Mouse (Mus musculus): ENCODE results near the gene Rpl12. TPM values are rescaled to one million over a fixed set of nuclear protein-coding genes. Genes with fewer than 3 reads are reported as not detected.
"Not testable (repeated sequence)": the region's sequence is repeated elsewhere in the genome, so short reads cannot be mapped to it uniquely, and the experiment has no call there.

Rpl12 gene
- polyA plus RNA-seq, 1 experiment from 2014 or later: 105 TPM

- no peaks in the 10 kb centered on the region for H3K27me3 ChIP-seq (replicated peaks; ENCODE audit: control insufficient read depth, insufficient read depth, low read length)
Observed at GRCm38 (mm10) chr2:32989376-32989775, 28.0 kb downstream of the Rpl12 start.

GRCm38 (mm10) chr2:32990167-32990832 lies 28.9 kb downstream of the Rpl12 start:
- Histone ChIP-seq H3K4me1 (replicated peaks; ENCODE audit: control insufficient read depth, insufficient read depth, low read length) (no peaks in the 10 kb centered on the region), H3K9ac (replicated peaks; ENCODE audit: low read depth, low read length) (no peak overlapping the region), H3K4me2 (ENCODE audit: low read length) (no peak overlapping the region), H3K27ac (ENCODE audit: low read length) (no peak overlapping the region), H3K27me3 (replicated peaks; ENCODE audit: control insufficient read depth, insufficient read depth, low read length) (no peaks in the 10 kb centered on the region), H3K36me3 (ENCODE audit: control insufficient read depth, insufficient read depth) (no peaks in the 10 kb centered on the region), H3K4me3 (replicated peaks; ENCODE audit: low read length) (no peak overlapping the region), H3K9me3 (ENCODE audit: control insufficient read depth, low read length) (no peaks in the 10 kb centered on the region)
- WGBS: 67% methylated on average over 13 of the region's 13 CpGs
- ATAC-seq: no peak

More at GRCm38 (mm10) chr2:32989376-32989775, 28.0 kb downstream of the Rpl12 start:
- H3K4me1 ChIP-seq (replicated peaks; ENCODE audit: control insufficient read depth, insufficient read depth, low read length): no peaks in the 10 kb centered on the region
- no peaks in the 10 kb centered on the region for H3K9me3 ChIP-seq (ENCODE audit: control insufficient read depth, low read length)
- no peak for ATAC-seq
- H3K9ac ChIP-seq (replicated peaks; ENCODE audit: low read depth, low read length): no peak overlapping the region
- no peaks in the 10 kb centered on the region for H3K36me3 ChIP-seq (ENCODE audit: control insufficient read depth, insufficient read depth)
- no peak overlapping the region for H3K4me2 ChIP-seq (ENCODE audit: low read length)
- no peak overlapping the region for H3K4me3 ChIP-seq (replicated peaks; ENCODE audit: low read length)
- no peak overlapping the region for H3K27ac ChIP-seq (ENCODE audit: low read length)
- WGBS: 69% methylated on average over 3 of the region's 3 CpGs

GRCm38 (mm10) chr2:32992130-32992529 lies 30.8 kb downstream of the Rpl12 start:
- H3K27ac ChIP-seq (ENCODE audit: low read length): no peak overlapping the region
- 76% methylated on average over 6 of the region's 6 CpGs for WGBS

GRCm38 (mm10) chr2:32997081-32997480 lies 35.7 kb downstream of the Rpl12 start:
- WGBS: 49% methylated on average over 6 of the region's 6 CpGs
- ATAC-seq: no peak

More at GRCm38 (mm10) chr2:32992130-32992529, 30.8 kb downstream of the Rpl12 start:
- H3K36me3 ChIP-seq (ENCODE audit: control insufficient read depth, insufficient read depth): no peaks in the 10 kb centered on the region
- ATAC-seq: no peak
- H3K9me3 ChIP-seq (ENCODE audit: control insufficient read depth, low read length): no peaks in the 10 kb centered on the region
- H3K27me3 ChIP-seq (replicated peaks; ENCODE audit: control insufficient read depth, insufficient read depth, low read length): no peaks in the 10 kb centered on the region
- H3K9ac ChIP-seq (replicated peaks; ENCODE audit: low read depth, low read length): no peak overlapping the region
- no peak overlapping the region for H3K4me2 ChIP-seq (ENCODE audit: low read length)
- H3K4me1 ChIP-seq (replicated peaks; ENCODE audit: control insufficient read depth, insufficient read depth, low read length): no peaks in the 10 kb centered on the region
- no peak overlapping the region for H3K4me3 ChIP-seq (replicated peaks; ENCODE audit: low read length)

GRCm38 (mm10) chr2:32997792-32998191 lies 36.4 kb downstream of the Rpl12 start:
- Histone ChIP-seq H3K4me3 (replicated peaks; ENCODE audit: low read length) (no peak overlapping the region), H3K9ac (replicated peaks; ENCODE audit: low read depth, low read length) (no peak overlapping the region)

More at GRCm38 (mm10) chr2:32997081-32997480, 35.7 kb downstream of the Rpl12 start:
- Histone ChIP-seq H3K27ac (ENCODE audit: low read length) (no peak overlapping the region), H3K9me3 (ENCODE audit: control insufficient read depth, low read length) (no peaks in the 10 kb centered on the region), H3K4me1 (replicated peaks; ENCODE audit: control insufficient read depth, insufficient read depth, low read length) (0 out of 2 replicates have a peak, but pooled peaks cover 3% of the 10 kb centered on the region), H3K4me2 (ENCODE audit: low read length) (no peak overlapping the region), H3K36me3 (ENCODE audit: control insufficient read depth, insufficient read depth) (no peaks in the 10 kb centered on the region), H3K27me3 (replicated peaks; ENCODE audit: control insufficient read depth, insufficient read depth, low read length) (no peaks in the 10 kb centered on the region), H3K9ac (replicated peaks; ENCODE audit: low read depth, low read length) (no peak overlapping the region), H3K4me3 (replicated peaks; ENCODE audit: low read length) (no peak overlapping the region)

GRCm38 (mm10) chr2:32999752-33000151 lies 38.4 kb downstream of the Rpl12 start:
- no peaks in the 10 kb centered on the region for H3K36me3 ChIP-seq (ENCODE audit: control insufficient read depth, insufficient read depth)
- no peak overlapping the region for H3K9ac ChIP-seq (replicated peaks; ENCODE audit: low read depth, low read length)
- no peaks in the 10 kb centered on the region for H3K27me3 ChIP-seq (replicated peaks; ENCODE audit: control insufficient read depth, insufficient read depth, low read length)
- no peak overlapping the region for H3K4me3 ChIP-seq (replicated peaks; ENCODE audit: low read length)
- H3K27ac ChIP-seq (ENCODE audit: low read length): no peak overlapping the region
- no peaks in the 10 kb centered on the region for H3K9me3 ChIP-seq (ENCODE audit: control insufficient read depth, low read length)
- no peak overlapping the region for H3K4me2 ChIP-seq (ENCODE audit: low read length)
- no peak for ATAC-seq
- 94% methylated on average over 2 of the region's 2 CpGs for WGBS
- 0 out of 2 replicates have a peak, but pooled peaks cover 3% of the 10 kb centered on the region for H3K4me1 ChIP-seq (replicated peaks; ENCODE audit: control insufficient read depth, insufficient read depth, low read length)

More at GRCm38 (mm10) chr2:32997792-32998191, 36.4 kb downstream of the Rpl12 start:
- Histone ChIP-seq H3K27me3 (replicated peaks; ENCODE audit: control insufficient read depth, insufficient read depth, low read length) (no peaks in the 10 kb centered on the region), H3K36me3 (ENCODE audit: control insufficient read depth, insufficient read depth) (no peaks in the 10 kb centered on the region), H3K9me3 (ENCODE audit: control insufficient read depth, low read length) (no peaks in the 10 kb centered on the region), H3K4me2 (ENCODE audit: low read length) (no peak overlapping the region), H3K4me1 (replicated peaks; ENCODE audit: control insufficient read depth, insufficient read depth, low read length) (0 out of 2 replicates have a peak, but pooled peaks cover 3% of the 10 kb centered on the region), H3K27ac (ENCODE audit: low read length) (no peak overlapping the region)
- ATAC-seq: no peak
- WGBS: 85% methylated on average over 4 of the region's 4 CpGs

- no peaks in the 10 kb centered on the region for H3K27me3 ChIP-seq (replicated peaks; ENCODE audit: control insufficient read depth, insufficient read depth, low read length)
- WGBS: 87% methylated on average over 7 of the region's 7 CpGs
- H3K9ac ChIP-seq (replicated peaks; ENCODE audit: low read depth, low read length): no peak overlapping the region
- no peak for ATAC-seq
- 0 out of 2 replicates have a peak, but pooled peaks cover 3% of the 10 kb centered on the region for H3K4me1 ChIP-seq (replicated peaks; ENCODE audit: control insufficient read depth, insufficient read depth, low read length)
- H3K36me3 ChIP-seq (ENCODE audit: control insufficient read depth, insufficient read depth): no peaks in the 10 kb centered on the region
- H3K27ac ChIP-seq (ENCODE audit: low read length): no peak overlapping the region
- H3K4me3 ChIP-seq (replicated peaks; ENCODE audit: low read length): no peak overlapping the region
- no peaks in the 10 kb centered on the region for H3K9me3 ChIP-seq (ENCODE audit: control insufficient read depth, low read length)
- no peak overlapping the region for H3K4me2 ChIP-seq (ENCODE audit: low read length)
Observed at GRCm38 (mm10) chr2:33002144-33002543, 40.8 kb downstream of the Rpl12 start.

GRCm38 (mm10) chr2:33005041-33005440 lies 43.7 kb downstream of the Rpl12 start:
- no peak overlapping the region for H3K4me2 ChIP-seq (ENCODE audit: low read length)
- ATAC-seq: no peak
- no peak overlapping the region for H3K27ac ChIP-seq (ENCODE audit: low read length)
- 51% methylated on average over 5 of the region's 5 CpGs for WGBS
- H3K9me3 ChIP-seq (ENCODE audit: control insufficient read depth, low read length): no peaks in the 10 kb centered on the region
- H3K36me3 ChIP-seq (ENCODE audit: control insufficient read depth, insufficient read depth): no peaks in the 10 kb centered on the region
- no peaks in the 10 kb centered on the region for H3K27me3 ChIP-seq (replicated peaks; ENCODE audit: control insufficient read depth, insufficient read depth, low read length)
- H3K4me3 ChIP-seq (replicated peaks; ENCODE audit: low read length): no peak overlapping the region
- H3K9ac ChIP-seq (replicated peaks; ENCODE audit: low read depth, low read length): no peak overlapping the region
- H3K4me1 ChIP-seq (replicated peaks; ENCODE audit: control insufficient read depth, insufficient read depth, low read length): no peaks in the 10 kb centered on the region

- not testable (repeated sequence) for ATAC-seq
- 79% methylated on average over 4 of the region's 4 CpGs for WGBS
Observed at GRCm38 (mm10) chr2:33009055-33009454, 47.7 kb downstream of the Rpl12 start.

More at GRCm38 (mm10) chr2:33009055-33009454, 47.7 kb downstream of the Rpl12 start:
- not testable (repeated sequence) for H3K27ac ChIP-seq (ENCODE audit: low read length); H3K4me1 ChIP-seq (replicated peaks; ENCODE audit: control insufficient read depth, insufficient read depth, low read length); H3K4me2 ChIP-seq (ENCODE audit: low read length); H3K36me3 ChIP-seq (ENCODE audit: control insufficient read depth, insufficient read depth); H3K9me3 ChIP-seq (ENCODE audit: control insufficient read depth, low read length); H3K27me3 ChIP-seq (replicated peaks; ENCODE audit: control insufficient read depth, insufficient read depth, low read length); H3K9ac ChIP-seq (replicated peaks; ENCODE audit: low read depth, low read length); H3K4me3 ChIP-seq (replicated peaks; ENCODE audit: low read length)

Measured in forebrain, embryonic 16.5 days (tissue).